Mouse (Mus musculus) mesoderm, embryonic 11.5 days (tissue): ENCODE data around the gene Hnrnpf.

Experiments
- DNase-seq: peaks from one replicate; pipeline ENCODE4 v3.0.0-alpha.2; 2012; ENCODE audit warnings: low read depth, low spot score

The Hnrnpf gene

DNA sequence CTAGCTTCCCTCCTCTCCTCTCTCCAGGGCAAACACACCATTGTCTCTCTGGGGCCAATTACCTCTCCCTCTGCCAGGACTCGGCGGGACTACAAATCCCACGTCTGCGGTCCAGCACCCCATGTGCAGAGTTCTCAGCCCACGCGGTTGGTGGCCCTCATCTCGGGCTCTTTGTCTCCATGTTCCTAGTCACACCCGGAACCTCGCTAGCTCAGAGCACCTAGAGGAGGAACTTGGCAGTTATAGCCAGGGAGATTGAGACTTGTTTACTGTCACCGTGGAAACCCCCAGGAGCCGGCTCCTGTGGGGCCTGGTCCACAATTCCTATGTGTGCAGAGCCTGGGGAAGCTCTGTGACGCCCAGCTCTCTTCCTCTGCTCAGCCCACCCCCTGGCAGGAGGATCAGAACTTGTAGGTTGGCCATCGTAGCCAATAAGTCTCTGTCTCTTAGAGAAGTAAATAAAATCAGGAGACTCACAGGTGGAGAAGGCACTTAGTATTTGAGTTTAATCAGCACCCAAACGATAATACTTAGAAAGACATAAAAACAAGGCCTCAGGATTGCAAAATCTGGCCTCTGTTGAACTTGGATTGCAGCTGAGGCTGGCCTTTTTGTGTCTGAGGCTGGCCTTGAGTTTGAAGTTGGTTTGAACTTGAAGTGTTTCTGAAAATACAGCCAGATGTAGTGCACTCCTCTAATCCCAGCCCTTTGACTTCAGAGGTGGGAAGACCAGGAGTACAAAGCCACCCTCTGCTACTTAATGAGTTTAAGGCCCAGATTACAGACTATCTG, 8.6 kb upstream of the Hnrnpf start:
- DNase-seq, result no peak

DNA sequence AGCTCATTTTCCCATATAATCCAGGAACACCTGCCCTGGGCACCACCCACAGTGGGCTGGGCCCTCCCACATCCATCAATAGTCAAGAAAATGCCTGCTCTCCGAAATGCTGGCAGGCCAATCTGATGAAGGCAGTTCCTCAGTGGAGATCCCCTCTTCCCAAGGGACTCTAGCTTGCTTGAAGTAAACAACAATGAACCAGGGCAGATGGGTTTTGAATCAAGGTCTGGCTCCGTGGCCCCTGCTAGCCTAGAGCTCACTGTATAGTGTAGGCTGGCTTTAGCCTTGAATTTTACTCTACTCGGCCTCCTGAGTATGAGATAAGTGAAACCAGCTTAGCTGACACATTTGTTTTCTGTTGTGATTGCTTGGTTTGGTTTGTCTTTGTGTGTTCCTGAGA, 7.7 kb upstream of the Hnrnpf start:
- DNase-seq, result no peak

- DNase-seq, result no peak
These were observed 6.7 kb upstream of the Hnrnpf start for GRCm38 (mm10) chr6:117893435-117893834.

- no peak for DNase-seq
These were observed 2.3 kb upstream of the Hnrnpf start for GRCm38 (mm10) chr6:117897800-117898199.

GRCm38 (mm10) chr6:117901510-117902402, 1.6 kb downstream of the Hnrnpf start:
- no peak for DNase-seq

DNA sequence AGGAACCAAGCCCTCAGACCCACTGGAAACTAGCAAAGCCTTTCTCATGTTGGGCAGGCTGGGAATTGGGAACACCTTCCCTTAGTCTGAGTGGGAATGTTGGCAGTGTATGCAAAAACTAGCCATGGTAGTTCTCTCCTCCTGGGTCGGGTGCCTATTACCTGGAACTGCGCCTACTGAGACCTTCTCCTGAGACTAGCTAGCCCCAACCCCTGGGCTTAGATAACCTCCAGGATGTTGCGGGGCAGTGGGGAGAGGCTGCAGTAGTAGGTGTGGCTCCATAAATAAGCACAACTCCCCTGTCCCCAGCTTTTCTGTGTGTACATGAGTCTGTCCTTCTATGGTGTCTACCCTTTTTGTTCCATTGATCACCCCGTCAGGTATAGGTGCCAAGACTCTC, 2.4 kb downstream of the Hnrnpf start:
- DNase-seq, result no peak

- no peak for DNase-seq
These were observed 3.7 kb downstream of the Hnrnpf start for GRCm38 (mm10) chr6:117903836-117904235.

- DNase-seq, result no peak
These were observed 5.3 kb downstream of the Hnrnpf start for GRCm38 (mm10) chr6:117905260-117905930.

GRCm38 (mm10) chr6:117906015-117906531, 5.9 kb downstream of the Hnrnpf start:
- DNase-seq, result no peak

DNA sequence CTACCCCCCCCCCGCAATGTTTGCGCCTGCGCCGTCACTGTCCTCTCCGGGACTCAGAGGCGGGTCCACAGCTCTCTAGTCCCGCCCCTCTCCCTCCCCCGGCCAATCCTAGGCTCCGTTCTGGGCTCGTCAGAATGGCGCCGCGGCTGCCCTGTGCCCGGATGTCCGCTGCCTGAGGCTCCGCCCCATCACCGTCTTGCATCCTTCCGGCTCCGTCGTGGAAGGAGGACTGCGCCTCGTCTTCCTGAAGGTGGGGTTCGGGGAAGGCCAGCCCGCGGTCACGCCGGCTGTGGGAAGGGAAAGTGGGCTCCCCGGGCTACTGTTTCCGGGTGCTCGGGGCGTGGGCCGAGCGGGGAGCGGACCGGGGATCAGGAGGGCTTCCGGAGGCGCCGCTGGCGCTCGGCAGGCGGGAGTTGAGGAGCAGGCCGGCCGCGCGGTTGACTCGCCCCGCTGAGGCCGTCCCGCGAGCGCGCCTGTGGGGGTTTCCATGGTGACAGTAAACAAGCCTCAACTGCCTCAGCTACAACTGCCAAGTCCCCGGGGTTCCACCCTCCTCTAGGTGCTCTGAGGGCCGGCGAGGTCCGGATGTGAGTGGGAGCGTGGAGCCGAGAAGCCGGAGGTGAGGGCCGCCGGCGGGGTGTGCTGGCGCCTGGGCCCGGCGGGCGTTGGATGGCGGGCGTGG, 6.6 kb downstream of the Hnrnpf start:
- peak; percentile 99 for DNase-seq

GRCm38 (mm10) chr6:117907301-117907978, 7.3 kb downstream of the Hnrnpf start:
- DNase-seq, result peak; percentile 92

DNA sequence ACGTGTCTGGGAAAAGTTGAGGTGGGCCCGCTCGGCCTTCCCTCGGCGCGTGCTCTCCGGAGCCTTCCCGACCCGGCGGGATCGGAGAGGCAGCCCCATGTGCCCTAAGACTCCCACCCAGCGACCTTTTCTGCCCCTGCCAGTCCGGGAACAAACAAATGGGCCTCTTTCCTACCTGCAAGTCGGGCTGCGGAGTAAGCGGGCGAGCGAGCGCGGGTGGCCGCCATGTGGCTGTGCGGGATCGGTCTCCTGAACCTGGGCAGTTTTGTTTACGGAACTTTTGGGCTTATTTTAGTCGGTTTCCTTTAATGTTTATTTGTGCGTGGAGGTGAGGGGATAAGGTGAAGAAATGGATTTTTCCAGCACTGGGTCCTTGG, 7.8 kb downstream of the Hnrnpf start:
- peak; percentile 23 for DNase-seq

DNA sequence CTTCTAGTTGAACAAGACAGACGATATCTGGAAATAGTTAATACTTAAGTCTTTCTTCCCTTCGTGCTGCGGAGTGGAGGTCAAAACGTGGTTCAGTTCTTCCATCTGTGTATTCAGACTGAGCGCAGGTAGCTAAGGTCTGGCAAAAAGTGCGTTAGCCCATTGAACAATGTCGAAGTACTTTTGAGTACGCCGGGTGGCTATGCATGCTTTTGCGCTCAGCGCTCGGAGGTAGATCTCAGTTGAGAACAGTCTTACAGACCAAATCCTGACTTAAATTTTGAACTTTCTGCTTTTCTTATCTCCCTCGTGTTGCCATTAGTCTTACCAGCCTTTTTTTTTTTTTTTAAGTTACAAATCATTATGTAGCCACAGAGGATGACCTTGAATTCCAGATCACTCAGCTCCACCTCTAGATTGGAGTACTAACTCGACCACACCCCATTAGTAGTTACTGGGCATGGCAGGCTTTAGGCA, 8.3 kb downstream of the Hnrnpf start:
- DNase-seq, result peak; percentile 21

DNA sequence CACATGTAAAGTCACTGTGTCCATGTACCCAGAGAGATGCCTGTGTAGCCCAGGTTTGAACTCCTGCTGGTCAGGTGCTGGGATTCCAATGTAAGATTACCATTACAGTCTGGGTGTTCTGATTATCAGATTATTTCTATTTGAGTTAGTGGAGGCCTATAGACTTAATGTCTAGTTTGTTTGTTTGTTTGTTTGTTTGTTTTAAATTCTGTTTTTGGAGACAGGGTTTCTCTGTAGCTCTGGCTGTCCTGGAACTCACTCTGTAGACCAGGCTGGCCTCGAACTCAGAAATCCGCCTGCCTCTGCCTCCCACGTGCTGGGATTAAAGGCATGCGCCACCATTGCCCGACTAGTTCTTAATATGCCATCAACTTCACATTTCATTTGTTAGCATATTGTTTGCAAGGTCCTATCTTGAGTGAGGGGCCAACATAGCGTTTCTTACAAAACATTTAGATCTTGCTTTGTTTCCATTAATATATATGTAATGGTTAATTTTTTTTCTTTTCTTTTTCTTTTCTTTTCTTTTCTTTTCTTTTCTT, 10.1 kb downstream of the Hnrnpf start:
- DNase-seq, result no peak

DNA sequence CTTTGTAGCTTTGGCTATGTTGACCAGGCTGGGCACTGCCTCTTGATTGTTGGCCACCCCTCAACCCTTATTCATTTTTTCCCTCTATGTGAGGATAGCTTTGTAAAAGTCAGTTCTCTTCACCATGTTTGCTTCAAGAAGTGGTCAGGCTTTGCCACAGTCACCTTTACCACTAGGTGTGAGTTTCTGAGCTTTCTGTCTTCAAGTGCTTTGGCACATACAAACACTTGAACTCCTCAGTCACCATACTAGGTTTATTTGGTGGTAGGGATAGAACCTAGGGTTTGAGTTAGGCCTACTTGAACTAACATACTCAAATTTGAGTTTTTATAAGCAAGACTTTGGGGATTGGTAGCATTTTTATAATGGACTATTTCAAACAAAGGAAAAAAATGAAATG, 14.4 kb downstream of the Hnrnpf start:
- no peak for DNase-seq

DNA sequence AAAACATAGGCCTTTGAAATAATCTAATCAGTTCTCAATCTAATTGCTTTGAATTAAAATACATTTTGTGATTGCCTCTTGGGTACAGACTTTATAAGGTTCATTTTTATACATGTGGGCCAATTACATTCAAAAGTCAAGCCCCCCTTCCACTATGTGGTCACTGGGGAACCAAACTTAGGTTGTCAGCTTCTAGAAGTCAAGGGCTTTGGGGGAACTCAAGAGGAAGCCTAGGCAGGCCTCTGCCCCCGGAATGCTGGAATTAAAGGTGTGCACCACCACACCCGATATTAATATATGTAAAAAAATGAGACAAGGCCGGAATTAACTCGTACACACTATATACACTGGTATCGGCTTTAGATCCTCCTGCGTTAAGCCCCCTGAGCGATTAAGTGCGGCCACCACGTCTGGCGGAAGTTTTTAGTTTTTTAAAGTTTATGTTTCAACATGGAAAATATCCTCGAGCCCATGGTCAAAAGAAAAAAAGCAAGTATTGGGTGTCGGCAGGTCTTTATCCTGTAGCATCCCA, 16.1 kb downstream of the Hnrnpf start:
- no peak for DNase-seq

GRCm38 (mm10) chr6:117916737-117917426, 16.8 kb downstream of the Hnrnpf start:
- DNase-seq, result peak; percentile 78

- peak; percentile 72 for DNase-seq
These were observed 17.5 kb downstream of the Hnrnpf start for GRCm38 (mm10) chr6:117917576-117917975.

DNA sequence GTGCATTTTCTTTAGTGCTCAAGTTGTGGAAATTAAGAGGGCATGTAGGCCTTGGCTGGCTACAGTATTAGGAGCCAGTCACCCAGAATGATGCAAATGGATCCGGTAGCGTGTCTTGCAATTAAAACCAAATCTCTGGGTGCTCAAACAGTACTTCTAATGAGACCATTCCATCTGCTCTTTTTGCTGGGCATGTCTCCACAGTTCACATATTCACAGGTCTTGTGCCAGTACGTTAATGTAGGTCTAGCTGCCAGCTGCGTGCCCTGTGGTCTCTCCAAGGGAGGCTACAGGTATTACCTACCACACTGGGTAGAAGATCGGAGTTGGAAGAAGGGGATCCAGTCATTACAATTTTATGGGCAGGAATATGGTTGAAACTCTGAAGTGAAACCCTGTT, 17.9 kb downstream of the Hnrnpf start:
- DNase-seq, result no peak
